In genomic region chr1:162037185-162037765, GRCm38 (mm10) we compare ENCODE assay signal across 8 mouse cellular contexts. TPM values are rescaled to one million over a fixed set of nuclear protein-coding genes. Genes with fewer than 3 reads are reported as not detected.
DNase-seq lines count a peak whose midpoint lies in the region; ATAC-seq and TF ChIP-seq lines count a peak whose summit lies in the region.

No protein-coding gene starts in this region.

- H3K9me3 ChIP-seq in kidney, postnatal 0 days (replicated peaks; ENCODE audit: low read length), result no peaks in the 10 kb centered on the region
- H3K9me3 ChIP-seq in limb, embryonic 13.5 days, result no peaks in the 10 kb centered on the region

- WGBS in kidney, postnatal 0 days, result 42% methylated on average over 6 of the region's 6 CpGs
- 13% methylated on average over 6 of the region's 6 CpGs for WGBS in limb, embryonic 13.5 days

- no peaks in the 10 kb centered on the region for H3K36me3 ChIP-seq in kidney, postnatal 0 days (ENCODE audit: insufficient read depth, low read length)
- no peaks in the 10 kb centered on the region for H3K36me3 ChIP-seq in limb, embryonic 13.5 days

- H3K27ac ChIP-seq in kidney, postnatal 0 days, result peak overlapping the region; percentile 70
- H3K27ac ChIP-seq in embryonic fibroblast, embryonic 13.5 days (ENCODE audit: insufficient read depth, low read length), result peak overlapping the region; percentile 99
- H3K27ac ChIP-seq in limb, embryonic 13.5 days, result peak overlapping the region; percentile 98

- no peak overlapping the region for H3K9ac ChIP-seq in kidney, postnatal 0 days (ENCODE audit: low read depth, low read length)
- no peak overlapping the region for H3K9ac ChIP-seq in limb, embryonic 13.5 days

- H3K4me3 ChIP-seq in kidney, postnatal 0 days (replicated peaks; ENCODE audit: low read depth, low read length), result no peak overlapping the region
- no peak overlapping the region for H3K4me3 ChIP-seq in embryonic fibroblast, embryonic 13.5 days (ENCODE audit: insufficient read depth, low read length)
- H3K4me3 ChIP-seq in limb, embryonic 13.5 days, result no peak overlapping the region

- TF ChIP-seq CTCF in kidney, postnatal 0 days (IDR thresholded peaks at IDR 0.05; ENCODE audit: low read depth), result no peak
- TF ChIP-seq CTCF in embryonic fibroblast, embryonic 13.5 days (IDR thresholded peaks at IDR 0.05; ENCODE audit: borderline replicate concordance, insufficient read depth, low read length), result no peak

- peak; percentile 21 for DNase-seq in embryo, embryonic 11 days
- no peak for DNase-seq in embryo, embryonic 9.5 days (ENCODE audit: extremely low spot score)
- peak; percentile 47 for DNase-seq in kidney, postnatal 0 days (ENCODE audit: low spot score)
- no peak for DNase-seq in kidney, postnatal 25 days
- DNase-seq in gastrocnemius, postnatal 10 days, result no peak

- H3K4me2 ChIP-seq in kidney, postnatal 0 days (ENCODE audit: low read length), result no peak overlapping the region; the same call in 1 of the 2 replicates
- peak overlapping the region; percentile 41 for H3K4me2 ChIP-seq in limb, embryonic 13.5 days (replicated peaks)

- no peak for ATAC-seq in kidney, postnatal 0 days (replicated peaks; ENCODE audit: low FRiP score, low read depth)
- ATAC-seq in limb, embryonic 13.5 days (ENCODE audit: low FRiP score, low read depth), result peak; percentile 73
- no peak for ATAC-seq in CD4-positive, CD25-positive, alpha-beta regulatory T cell, adult 4 months

- TF ChIP-seq POLR2A in embryonic fibroblast, embryonic 13.5 days (IDR thresholded peaks at IDR 0.05; ENCODE audit: low read depth, low read length), result no peak; the same call in 1 of the 2 replicates

- H3K27me3 ChIP-seq in kidney, postnatal 0 days (ENCODE audit: insufficient read depth, low read length), result no peaks in the 10 kb centered on the region
- H3K27me3 ChIP-seq in limb, embryonic 13.5 days, result no peaks in the 10 kb centered on the region

- peaks cover 7% of the 10 kb centered on the region for H3K4me1 ChIP-seq in kidney, postnatal 0 days (replicated peaks; ENCODE audit: insufficient read depth, low read length)
- peaks cover 20% of the 10 kb centered on the region for H3K4me1 ChIP-seq in embryonic fibroblast, embryonic 13.5 days (ENCODE audit: control insufficient read depth, insufficient read depth, low read length)
- peaks cover 61% of the 10 kb centered on the region for H3K4me1 ChIP-seq in limb, embryonic 13.5 days

RNA-seq across cellular contexts. Expression of gene 4930558K02Rik, which starts 57.8 kb away (rescaled TPM):
- polyA plus RNA-seq in kidney, postnatal 0 days (2015; fragmentation: Nextera tagmentation; extraction: Ambion mirVana), result not detected in 2 replicates
- polyA plus RNA-seq in embryonic fibroblast, embryonic 13.5 days (2011; ENCODE audit: insufficient read length, low read depth, missing spikeins), result not detected in 2 replicates
- 0.26 TPM in 1 of 2 replicates, not detected in the other for polyA plus RNA-seq in limb, embryonic 13.5 days (2015; fragmentation: Nextera tagmentation; extraction: Ambion mirVana)
- polyA plus RNA-seq in CD4-positive, CD25-positive, alpha-beta regulatory T cell, adult 4 months (2017; shearing (Covaris generic)), result not detected
- total RNA-seq in gastrocnemius, postnatal 10 days (2021), result not detected

Comparison
In these comparisons a context has a peak if more than half of its experiments do, and no peak if none do; other contexts are left out.
1. DNase-seq: peak in embryo, embryonic 11 days (single experiment) and kidney, postnatal 0 days (single experiment); none in embryo, embryonic 9.5 days (single experiment), kidney, postnatal 25 days (0 of 2) and gastrocnemius, postnatal 10 days (single experiment).
2. Peak in every context shown above with its lines, with median percentiles within 50 percentile points of each other: H3K27ac ChIP-seq.